Mouse (Mus musculus): ENCODE data around the gene Mad1l1. TPM values are rescaled to one million over a fixed set of nuclear protein-coding genes. Genes with fewer than 3 reads are reported as not detected.

Mad1l1 gene
- total RNA-seq, 2 experiments from 2014 or later: 11.2 to 63.1 TPM

GRCm38 (mm10) chr5:140107907-140108306 is 213.4 kb downstream of the Mad1l1 start:
- ATAC-seq (replicated peaks; ENCODE audit: poor library complexity): peak; percentile 83

DNA sequence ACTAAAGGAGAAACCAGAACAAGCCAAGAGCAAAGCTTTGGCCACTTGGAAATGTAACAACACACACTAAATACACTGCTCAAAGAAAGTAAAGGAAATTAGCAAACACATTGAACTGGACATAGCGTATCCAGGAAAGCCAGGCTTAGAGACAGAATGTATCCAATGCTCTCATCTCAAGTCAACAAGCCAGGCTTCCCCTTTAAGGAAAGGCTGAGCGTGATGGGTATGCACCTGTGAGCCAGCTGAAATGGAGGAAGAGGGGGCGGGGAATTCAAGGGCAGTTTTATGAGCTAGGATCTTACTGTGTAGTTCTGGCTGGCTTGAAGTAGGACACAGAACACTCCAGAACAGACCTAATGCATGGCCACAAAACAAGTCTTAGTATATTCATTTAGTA is 215.3 kb downstream of the Mad1l1 start:
- no peak for ATAC-seq (replicated peaks; ENCODE audit: poor library complexity)

GRCm38 (mm10) chr5:140104891-140105290 is 216.5 kb downstream of the Mad1l1 start:
- ATAC-seq (replicated peaks; ENCODE audit: poor library complexity): no peak

DNA sequence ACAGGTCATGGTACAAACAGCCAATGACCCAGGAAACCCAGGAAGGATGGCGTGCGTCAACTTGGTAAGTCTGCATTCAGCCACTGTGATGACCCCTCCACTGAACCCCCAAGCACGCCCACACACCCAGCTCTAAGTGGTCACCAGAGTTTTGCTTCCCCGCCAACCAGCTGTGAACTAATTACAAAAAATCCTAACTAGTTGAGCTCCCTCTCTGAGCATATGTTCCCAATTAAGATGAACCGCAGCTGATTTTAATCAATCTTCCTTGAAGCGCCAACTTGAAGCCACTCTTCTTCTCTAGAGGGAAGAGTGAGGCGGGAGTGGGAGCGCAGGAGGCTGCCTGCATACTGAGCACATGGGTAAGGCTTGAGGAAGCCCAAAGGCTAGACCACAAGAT is 218.6 kb downstream of the Mad1l1 start:
- ATAC-seq (replicated peaks; ENCODE audit: poor library complexity): no peak

GRCm38 (mm10) chr5:140101409-140102009 is 219.8 kb downstream of the Mad1l1 start:
- ATAC-seq (replicated peaks; ENCODE audit: poor library complexity): no peak

GRCm38 (mm10) chr5:140098711-140099110 is 222.6 kb downstream of the Mad1l1 start:
- no peak for ATAC-seq (replicated peaks; ENCODE audit: poor library complexity)

DNA sequence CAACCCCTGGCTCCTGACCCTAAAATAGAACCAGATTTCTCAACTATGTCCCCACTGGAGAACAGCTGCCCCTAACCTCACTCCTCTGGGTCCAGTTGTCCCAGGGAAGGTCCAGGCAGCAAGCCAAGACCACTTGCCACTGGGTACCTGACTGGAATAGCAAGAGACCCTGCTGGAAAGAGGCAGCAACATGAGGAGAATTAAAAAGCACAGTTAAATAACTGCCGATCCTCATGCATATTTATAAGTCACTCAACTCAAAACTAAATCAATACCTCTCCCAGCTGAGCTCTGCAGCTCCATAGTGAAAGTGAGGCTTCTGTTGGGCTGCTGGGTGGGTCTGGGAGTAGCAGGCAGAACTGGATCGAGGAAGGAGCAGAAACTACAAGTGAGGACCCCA is 226.1 kb downstream of the Mad1l1 start:
- no peak for ATAC-seq (replicated peaks; ENCODE audit: poor library complexity)

GRCm38 (mm10) chr5:140093489-140093888 is 227.9 kb downstream of the Mad1l1 start:
- no peak for ATAC-seq (replicated peaks; ENCODE audit: poor library complexity)

- no peak for ATAC-seq (replicated peaks; ENCODE audit: poor library complexity)
Observed at GRCm38 (mm10) chr5:140091601-140092000, 229.8 kb downstream of the Mad1l1 start.

DNA sequence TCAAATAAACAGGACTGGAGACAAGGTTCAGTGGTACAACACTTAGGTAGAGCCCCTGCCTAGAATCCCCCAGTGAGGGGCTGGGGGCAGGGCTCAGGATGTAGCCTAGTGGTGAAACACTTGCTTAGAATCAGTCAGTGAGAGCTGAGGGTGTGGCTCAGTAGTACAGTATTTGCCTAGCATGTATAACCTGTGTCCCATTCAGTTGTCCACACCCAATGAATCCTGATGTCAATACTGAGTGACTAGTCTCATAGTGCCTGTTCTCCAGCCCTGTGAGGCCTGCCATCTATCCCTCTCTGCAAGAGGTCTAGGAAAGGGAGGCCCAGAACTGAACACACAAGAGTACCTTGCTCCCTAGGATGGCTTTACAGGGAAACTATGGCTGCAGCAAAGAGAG is 232.1 kb downstream of the Mad1l1 start:
- no peak for ATAC-seq (replicated peaks; ENCODE audit: poor library complexity)

GRCm38 (mm10) chr5:140087242-140087641 is 234.1 kb downstream of the Mad1l1 start:
- no peak for ATAC-seq (replicated peaks; ENCODE audit: poor library complexity)

DNA sequence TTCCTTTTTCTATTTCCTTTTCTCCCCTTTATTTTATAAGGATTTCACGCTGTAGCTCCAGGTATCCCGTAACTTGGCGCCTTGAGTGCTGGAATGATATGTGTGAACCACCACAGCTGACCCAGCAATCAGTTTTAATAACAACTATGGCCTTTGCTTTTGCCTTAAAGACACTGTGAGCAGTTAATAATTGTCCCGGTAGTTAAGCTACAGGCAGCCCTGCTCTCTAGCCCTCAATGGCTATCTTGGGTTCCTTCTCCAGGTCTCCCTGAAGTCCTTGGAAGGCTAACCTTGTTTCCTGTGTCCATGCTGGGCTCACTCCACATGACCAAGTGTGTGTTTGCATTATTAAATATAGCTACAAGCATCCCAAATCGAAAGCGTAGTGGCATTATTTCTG is 237.0 kb downstream of the Mad1l1 start:
- no peak for ATAC-seq (replicated peaks; ENCODE audit: poor library complexity)

- no peak for ATAC-seq (replicated peaks; ENCODE audit: poor library complexity)
Observed at GRCm38 (mm10) chr5:140083911-140084310, 237.4 kb downstream of the Mad1l1 start.

GRCm38 (mm10) chr5:140082204-140082812 is 239.0 kb downstream of the Mad1l1 start:
- ATAC-seq (replicated peaks; ENCODE audit: poor library complexity): no peak

DNA sequence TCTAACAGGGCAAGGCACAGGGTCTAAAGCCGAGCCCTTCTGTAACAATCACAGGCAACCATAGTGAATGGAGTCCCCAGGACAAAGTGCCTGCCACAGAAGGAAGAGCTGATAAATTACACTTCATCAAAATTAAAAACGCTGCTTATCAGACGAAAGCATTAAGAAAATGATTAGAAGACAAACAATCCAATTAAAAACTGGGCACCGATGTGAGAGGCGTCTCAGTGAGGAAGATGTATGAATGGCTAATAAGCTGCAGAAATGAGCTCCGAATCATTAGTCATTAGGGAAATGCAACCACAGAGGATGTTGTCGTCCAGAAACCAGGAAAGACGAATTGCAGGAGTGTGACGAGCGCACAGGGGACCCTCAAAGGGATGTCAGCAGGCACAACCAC is 240.3 kb downstream of the Mad1l1 start:
- no peak for ATAC-seq (replicated peaks; ENCODE audit: poor library complexity)

DNA sequence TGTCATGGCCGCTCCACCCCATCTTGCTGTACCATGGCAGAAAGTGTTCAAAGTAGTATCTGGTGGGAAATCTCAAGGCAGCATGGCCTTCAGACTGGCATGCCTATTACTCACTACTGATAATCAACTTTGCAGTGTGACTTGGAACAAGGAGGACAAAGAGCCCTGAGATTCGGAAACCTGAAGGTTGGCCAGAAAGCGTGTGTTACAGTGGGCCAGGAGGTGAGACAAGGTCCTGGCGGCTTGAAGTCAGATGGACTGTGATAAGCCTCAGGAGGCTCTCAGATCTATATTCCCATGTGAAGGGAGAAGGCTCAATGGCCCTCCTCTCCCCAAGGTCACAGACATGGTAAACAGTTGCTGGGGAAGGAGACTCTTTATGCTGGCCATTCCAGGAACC is 241.8 kb downstream of the Mad1l1 start:
- ATAC-seq (replicated peaks; ENCODE audit: poor library complexity): no peak

- ATAC-seq (replicated peaks; ENCODE audit: poor library complexity): no peak
Observed at GRCm38 (mm10) chr5:140078406-140078805, 242.9 kb downstream of the Mad1l1 start.

DNA sequence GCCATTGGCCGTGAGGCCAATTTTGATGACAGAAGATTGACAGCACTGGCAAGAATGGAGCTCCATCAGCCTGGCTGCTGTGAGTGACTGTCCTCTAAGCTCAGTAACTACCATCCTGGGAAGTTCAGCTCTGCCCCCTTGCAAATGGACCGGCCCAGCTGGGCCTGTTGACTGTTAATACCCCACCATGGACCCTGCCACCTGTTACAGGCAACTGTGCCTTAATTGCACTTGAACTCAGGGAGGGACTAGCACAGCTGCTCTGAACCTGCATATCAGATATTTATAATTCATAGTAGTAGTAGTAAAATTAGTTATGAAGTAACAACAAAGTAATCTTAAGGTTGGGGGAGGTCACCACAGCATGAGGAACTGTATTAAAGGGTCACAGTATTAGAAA is 244.9 kb downstream of the Mad1l1 start:
- ATAC-seq (replicated peaks; ENCODE audit: poor library complexity): no peak

GRCm38 (mm10) chr5:140073671-140074116 is 247.7 kb downstream of the Mad1l1 start:
- no peak for ATAC-seq (replicated peaks; ENCODE audit: poor library complexity)

GRCm38 (mm10) chr5:140073148-140073670 is 248.1 kb downstream of the Mad1l1 start:
- ATAC-seq (replicated peaks; ENCODE audit: poor library complexity): no peak

DNA sequence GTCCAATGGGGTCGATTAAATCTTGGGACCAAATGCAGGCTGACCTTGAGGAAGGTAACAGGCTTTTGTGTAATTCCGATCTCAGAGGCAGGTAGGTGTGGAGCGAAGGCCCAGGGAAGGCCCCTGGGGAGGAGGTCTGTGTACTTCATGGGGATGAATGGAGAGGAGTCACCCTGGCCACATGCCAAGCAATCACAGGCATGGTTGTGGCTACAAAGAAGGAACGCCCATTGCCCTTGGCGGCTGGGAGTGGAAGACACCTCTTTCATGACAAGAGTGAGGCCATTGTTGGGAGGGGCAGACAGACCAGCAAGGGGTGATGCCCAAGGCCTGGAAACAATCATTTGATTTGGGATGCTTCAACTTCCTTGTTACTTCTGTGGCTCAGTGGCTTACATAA is 252.8 kb downstream of the Mad1l1 start:
- ATAC-seq (replicated peaks; ENCODE audit: poor library complexity): no peak

GRCm38 (mm10) chr5:140068051-140068450 is 253.3 kb downstream of the Mad1l1 start:
- ATAC-seq (replicated peaks; ENCODE audit: poor library complexity): no peak

- ATAC-seq (replicated peaks; ENCODE audit: poor library complexity): no peak
Observed at GRCm38 (mm10) chr5:140066769-140067168, 254.6 kb downstream of the Mad1l1 start.

Data from megakaryocyte progenitor cell, adult 5-6 weeks (primary cell).